Mouse (Mus musculus) lung, embryonic 15.5 days (tissue): Measurements from ENCODE around the gene Golt1a. TPM values are rescaled to one million over a fixed set of nuclear protein-coding genes. Genes with fewer than 3 reads are reported as not detected.

Experiments
- ATAC-seq: fragments of 200-750 bp; cut with Nextera tagmentation; 2 replicates; pipeline ENCODE4 v1.8.0; 2017; ENCODE audit warnings: moderate number of reproducible peaks, borderline replicate concordance; ENCODE audit not compliant: low FRiP score, low TSS enrichment; ENCODE audit errors: extremely low read depth
- H3K27ac ChIP-seq: fragments of 300-500 bp; sonication (generic); 2 replicates; pipeline ENCODE4 v1.5.1; 2015; ENCODE audit warnings: moderate library complexity, mild to moderate bottlenecking, inconsistent platforms
- H3K27me3 ChIP-seq: fragments of 300-500 bp; sonication (generic); 2 replicates; pipeline ENCODE4 v1.6.1; 2015; ENCODE audit warnings: inconsistent platforms
- H3K36me3 ChIP-seq: fragments of 300-500 bp; sonication (generic); 2 replicates; pipeline ENCODE4 v1.6.1; 2015; ENCODE audit warnings: inconsistent platforms
- H3K4me1 ChIP-seq: fragments of 300-500 bp; sonication (generic); 2 replicates; pipeline ENCODE4 v1.6.1; 2015; ENCODE audit warnings: inconsistent platforms
- H3K4me2 ChIP-seq: fragments of 300-500 bp; sonication (generic); 2 replicates; pipeline ENCODE4 v1.6.1; 2015; ENCODE audit warnings: inconsistent platforms, mild to moderate bottlenecking, moderate library complexity
- H3K4me3 ChIP-seq: fragments of 300-500 bp; sonication (generic); 2 replicates; pipeline ENCODE4 v1.5.1; 2015; ENCODE audit warnings: mild to moderate bottlenecking, inconsistent platforms
- H3K9ac ChIP-seq: fragments of 300-500 bp; sonication (generic); 2 replicates; pipeline ENCODE4 v1.6.1; 2015; ENCODE audit warnings: inconsistent platforms
- H3K9me3 ChIP-seq: fragments of 300-500 bp; sonication (generic); 2 replicates; pipeline ENCODE4 v1.6.1; 2016; ENCODE audit warnings: inconsistent platforms
- WGBS: fragments of 180-500 bp; shearing (Covaris S2); methylation state at CpG from one replicate; pipeline ENCODE4 v1.1.7; 2015; 5-methylcytosine and 5-hydroxymethylcytosine counted together
- polyA plus RNA-seq: library from polyadenylated mRNA; unstranded; fragments of >200 nt; fragmentation: Nextera tagmentation; extraction: Ambion mirVana; gene quantifications from 2 replicates; pipeline ENCODE4 v1.2.1, GENCODE M21; 2015

Golt1a gene
- polyA plus RNA-seq, 1 experiment from 2014 or later, result 0.16 TPM

GRCm38 (mm10) chr1:133367606-133368488 lies 58.2 kb downstream of the Golt1a start:
- WGBS, result 15% methylated on average over 11 of the region's 11 CpGs
- no peak overlapping the region for H3K9ac ChIP-seq
- H3K27ac ChIP-seq, result no peak overlapping the region

GRCm38 (mm10) chr1:133368644-133369043 lies 59.0 kb downstream of the Golt1a start:
- Histone ChIP-seq H3K4me3 (no peak overlapping the region), H3K27ac (no peak overlapping the region), H3K9ac (no peak overlapping the region), H3K36me3 (no peaks in the 10 kb centered on the region), H3K4me2 (no peak overlapping the region), H3K9me3 (no peaks in the 10 kb centered on the region), H3K4me1 (peaks cover 25% of the 10 kb centered on the region), H3K27me3 (peaks cover 26% of the 10 kb centered on the region)
- ATAC-seq, result no peak
- WGBS, result 70% methylated on average over 10 of the region's 10 CpGs

More at GRCm38 (mm10) chr1:133367606-133368488, 58.2 kb downstream of the Golt1a start:
- H3K36me3 ChIP-seq, result no peaks in the 10 kb centered on the region
- no peak overlapping the region for H3K4me2 ChIP-seq
- ATAC-seq, result no peak
- no peaks in the 10 kb centered on the region for H3K9me3 ChIP-seq
- H3K27me3 ChIP-seq, result peaks cover 27% of the 10 kb centered on the region
- peaks cover 26% of the 10 kb centered on the region for H3K4me1 ChIP-seq
- H3K4me3 ChIP-seq, result no peak overlapping the region

- WGBS, result 64% methylated on average over 4 of the region's 4 CpGs
- H3K27ac ChIP-seq, result no peak overlapping the region
Measured at GRCm38 (mm10) chr1:133370352-133370751, 60.8 kb downstream of the Golt1a start.

GRCm38 (mm10) chr1:133371431-133371830 lies 61.8 kb downstream of the Golt1a start:
- Histone ChIP-seq H3K4me1 (peaks cover 16% of the 10 kb centered on the region; the same call in 1 of the 2 replicates), H3K36me3 (no peaks in the 10 kb centered on the region), H3K9ac (no peak overlapping the region), H3K27me3 (no peaks in the 10 kb centered on the region), H3K27ac (no peak overlapping the region), H3K4me3 (no peak overlapping the region), H3K9me3 (no peaks in the 10 kb centered on the region), H3K4me2 (no peak overlapping the region)
- 66% methylated on average over 6 of the region's 6 CpGs for WGBS
- ATAC-seq, result no peak

More at GRCm38 (mm10) chr1:133370352-133370751, 60.8 kb downstream of the Golt1a start:
- Histone ChIP-seq H3K9ac (no peak overlapping the region), H3K9me3 (no peaks in the 10 kb centered on the region), H3K36me3 (no peaks in the 10 kb centered on the region), H3K4me1 (peaks cover 16% of the 10 kb centered on the region; the same call in 1 of the 2 replicates), H3K4me2 (no peak overlapping the region), H3K27me3 (peaks cover 9% of the 10 kb centered on the region; the same call in 1 of the 2 replicates), H3K4me3 (no peak overlapping the region)
- no peak for ATAC-seq

DNA sequence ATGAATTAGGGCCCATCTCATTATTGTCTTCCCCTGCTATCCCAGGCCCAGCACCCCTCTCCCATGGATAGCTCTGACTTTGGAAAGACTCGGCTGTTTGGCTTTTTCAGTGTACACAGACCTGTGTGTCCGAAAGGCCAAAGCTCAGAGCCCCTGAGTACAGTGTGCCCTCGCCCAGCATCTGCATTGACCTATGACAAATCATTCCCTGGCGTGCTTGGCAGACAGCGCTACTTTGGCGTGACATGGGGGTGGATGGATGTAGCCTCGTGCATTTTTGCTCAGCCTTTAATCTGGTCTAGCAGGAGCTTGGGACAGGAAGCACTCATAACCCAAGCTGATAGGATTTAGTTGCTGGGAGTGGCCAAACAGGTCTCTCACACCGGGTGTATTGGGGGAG lies 62.5 kb downstream of the Golt1a start:
- no peak for ATAC-seq
- H3K4me2 ChIP-seq, result no peak overlapping the region

More for the DNA sequence above, 62.5 kb downstream of the Golt1a start:
- H3K4me1 ChIP-seq, result peaks cover 12% of the 10 kb centered on the region; the same call in 1 of the 2 replicates
- WGBS, result 39% methylated on average over 8 of the region's 8 CpGs
- no peak overlapping the region for H3K4me3 ChIP-seq
- no peaks in the 10 kb centered on the region for H3K9me3 ChIP-seq
- no peak overlapping the region for H3K9ac ChIP-seq
- H3K36me3 ChIP-seq, result no peaks in the 10 kb centered on the region
- no peak overlapping the region for H3K27ac ChIP-seq
- no peaks in the 10 kb centered on the region for H3K27me3 ChIP-seq

Other genes with a start within 250 kb of the Golt1a start
- 38.0 and 39.2 TPM in 2 replicates for gene Ppp1r15b, start 178.7 kb upstream of the Golt1a start, polyA plus RNA-seq
- 6.9 and 7.6 TPM in 2 replicates for gene Plekha6, start 145.6 kb upstream of the Golt1a start, polyA plus RNA-seq
- gene Kiss1, start 12.1 kb downstream of the Golt1a start, polyA plus RNA-seq, result 7.7 and 8.3 TPM in 2 replicates
- 1.5 TPM in 2 replicates for gene Ren1, start 40.7 kb downstream of the Golt1a start, polyA plus RNA-seq
- 2.7 and 3.0 TPM in 2 replicates for gene Etnk2, start 53.8 kb downstream of the Golt1a start, polyA plus RNA-seq
- 7.3 and 9.0 TPM in 2 replicates for gene Sox13, start 114.6 kb downstream of the Golt1a start, polyA plus RNA-seq